Mouse (Mus musculus): ENCODE results near the gene Rabl6.
A peak's percentile ranks its signal among the peaks of the same experiment; 100 is the strongest.
"Not testable (repeated sequence)": the region's sequence is repeated elsewhere in the genome, so short reads cannot be mapped to it uniquely, and the experiment has no call there.

Rabl6 gene

GRCm38 (mm10) chr2:25576028-25576850 is 32.1 kb downstream of the Rabl6 start:
- no peak for DNase-seq (ENCODE audit: low read depth, low spot score)

GRCm38 (mm10) chr2:25575432-25576027 is 32.8 kb downstream of the Rabl6 start:
- peak; percentile 30 for DNase-seq (ENCODE audit: low read depth, low spot score)

GRCm38 (mm10) chr2:25574579-25575431 is 33.5 kb downstream of the Rabl6 start, which contains the start of the genes Mamdc4 and Phpt1:
Gene Mamdc4 (minus strand): TSS chr2:25574845.
Gene Phpt1 (minus strand): TSS chr2:25575224.
- peak; percentile 97 for DNase-seq (ENCODE audit: low read depth, low spot score)

- DNase-seq (ENCODE audit: low read depth, low spot score), result no peak
Measured at GRCm38 (mm10) chr2:25574136-25574535, 34.2 kb downstream of the Rabl6 start.

- no peak for DNase-seq (ENCODE audit: low read depth, low spot score)
Measured at GRCm38 (mm10) chr2:25573068-25573467, 35.3 kb downstream of the Rabl6 start.

- no peak for DNase-seq (ENCODE audit: low read depth, low spot score)
Measured at GRCm38 (mm10) chr2:25571221-25571620, 37.1 kb downstream of the Rabl6 start.

GRCm38 (mm10) chr2:25569323-25569722 is 39.0 kb downstream of the Rabl6 start:
- no peak for DNase-seq (ENCODE audit: low read depth, low spot score)

GRCm38 (mm10) chr2:25568473-25569019 is 39.8 kb downstream of the Rabl6 start:
- DNase-seq (ENCODE audit: low read depth, low spot score), result no peak

- DNase-seq (ENCODE audit: low read depth, low spot score), result no peak
Measured at GRCm38 (mm10) chr2:25566558-25566957, 41.8 kb downstream of the Rabl6 start.

- no peak for DNase-seq (ENCODE audit: low read depth, low spot score)
Measured at GRCm38 (mm10) chr2:25565741-25566140, 42.6 kb downstream of the Rabl6 start.

GRCm38 (mm10) chr2:25561946-25562345 is 46.4 kb downstream of the Rabl6 start:
- DNase-seq (ENCODE audit: low read depth, low spot score), result no peak

- no peak for DNase-seq (ENCODE audit: low read depth, low spot score)
Measured at GRCm38 (mm10) chr2:25560551-25560950, 47.8 kb downstream of the Rabl6 start.

GRCm38 (mm10) chr2:25558774-25559173 is 49.5 kb downstream of the Rabl6 start:
- no peak for DNase-seq (ENCODE audit: low read depth, low spot score)

- no peak for DNase-seq (ENCODE audit: low read depth, low spot score)
Measured at GRCm38 (mm10) chr2:25557964-25558360, 50.4 kb downstream of the Rabl6 start.

GRCm38 (mm10) chr2:25557221-25557963 is 50.9 kb downstream of the Rabl6 start, which contains the start of gene Edf1:
Gene Edf1 (plus strand): TSS chr2:25557847.
- DNase-seq (ENCODE audit: low read depth, low spot score), result peak; percentile 94

- no peak for DNase-seq (ENCODE audit: low read depth, low spot score)
Measured at GRCm38 (mm10) chr2:25556296-25556695, 52.0 kb downstream of the Rabl6 start.

GRCm38 (mm10) chr2:25555479-25555878 is 52.8 kb downstream of the Rabl6 start:
- not testable (repeated sequence) for DNase-seq (ENCODE audit: low read depth, low spot score)

- not testable (repeated sequence) for DNase-seq (ENCODE audit: low read depth, low spot score)
Measured at GRCm38 (mm10) chr2:25553171-25553786, 55.0 kb downstream of the Rabl6 start.

- DNase-seq (ENCODE audit: low read depth, low spot score), result peak; percentile 39
Measured at GRCm38 (mm10) chr2:25551186-25551585, 57.1 kb downstream of the Rabl6 start.

Data from mesoderm, embryonic 11.5 days (tissue).